Mouse (Mus musculus): ENCODE measurements around the gene Eif1b. TPM values are rescaled to one million over a fixed set of nuclear protein-coding genes. Genes with fewer than 3 reads are reported as not detected.

Eif1b gene
- polyA plus RNA-seq (2012; rRNA removed): 61.3 and 68.7 TPM in 2 replicates

DNA sequence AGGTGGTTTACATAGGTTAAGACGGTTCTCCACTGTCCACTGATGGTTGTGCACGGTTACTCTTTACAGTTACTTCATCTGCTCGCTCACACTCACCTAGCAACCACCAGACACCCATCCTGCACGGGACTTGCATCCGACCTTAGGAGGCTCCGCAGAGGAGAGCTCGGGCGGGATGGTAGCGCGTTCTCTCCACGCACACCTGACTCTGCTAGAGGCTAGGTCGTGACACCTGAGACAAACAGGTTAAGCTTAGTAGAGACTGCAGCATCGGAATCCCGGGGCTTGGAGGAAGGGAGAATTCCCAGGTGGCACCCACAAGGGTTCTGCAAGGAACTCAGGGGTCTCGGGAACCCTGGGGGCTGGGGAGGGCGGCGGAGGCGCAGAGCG lies at the start of gene Eif1b:
Gene Eif1b (plus strand): TSS at position 223 of the 390 bp plus-strand sequence.
- DNase-seq (ENCODE audit: low spot score): no peak

DNA sequence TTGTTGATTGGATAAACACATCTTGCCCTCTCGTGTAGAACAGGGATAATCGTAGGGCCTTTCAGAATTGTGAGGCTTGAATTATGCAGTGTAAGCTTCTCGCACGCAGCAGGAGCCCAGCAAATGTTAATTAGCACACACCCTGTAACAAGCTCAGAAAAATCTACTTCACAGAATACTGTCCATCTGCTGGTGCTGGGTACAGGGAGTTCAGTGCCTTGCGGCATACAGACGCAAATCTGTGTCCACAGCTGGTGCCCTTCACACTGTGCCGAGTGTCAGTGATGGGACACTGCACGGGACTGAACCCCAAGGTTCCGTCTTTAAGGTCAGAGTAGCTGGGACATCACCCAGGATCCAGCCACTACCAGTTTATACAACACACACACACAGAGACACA lies 47.4 kb upstream of the Eif1b start:
- no peak for DNase-seq (ENCODE audit: low spot score)

DNA sequence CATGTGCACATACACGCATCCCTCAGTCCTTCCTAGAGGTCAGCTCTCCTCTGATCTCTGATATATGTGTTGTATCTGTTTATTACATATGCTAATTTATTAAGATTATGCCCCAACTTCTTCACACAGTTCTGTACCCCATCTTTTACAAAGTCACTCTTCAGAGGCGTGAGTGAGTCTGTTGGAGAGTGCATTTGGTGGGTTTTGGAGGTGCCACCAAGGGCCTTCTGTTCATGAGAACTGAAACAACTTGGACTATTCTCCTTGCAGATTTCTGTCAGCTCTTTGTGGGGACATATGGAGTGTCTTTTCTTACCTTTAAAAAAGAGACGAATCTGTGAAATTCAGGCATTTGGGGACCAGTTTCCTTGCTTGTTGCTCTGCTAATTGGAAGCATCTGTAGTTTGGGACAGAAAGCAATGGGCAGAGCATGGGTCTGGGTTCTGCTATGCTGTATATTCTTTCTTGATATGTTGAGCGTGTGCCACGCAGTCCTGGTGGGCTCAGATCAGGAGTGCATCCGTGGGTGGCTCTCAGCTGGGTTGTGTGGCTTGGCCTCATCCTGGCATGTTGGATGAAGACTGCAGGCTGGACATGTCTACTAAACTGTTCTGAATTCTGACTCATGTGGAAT lies 42.2 kb upstream of the Eif1b start:
- no peak for DNase-seq (ENCODE audit: low spot score)

DNA sequence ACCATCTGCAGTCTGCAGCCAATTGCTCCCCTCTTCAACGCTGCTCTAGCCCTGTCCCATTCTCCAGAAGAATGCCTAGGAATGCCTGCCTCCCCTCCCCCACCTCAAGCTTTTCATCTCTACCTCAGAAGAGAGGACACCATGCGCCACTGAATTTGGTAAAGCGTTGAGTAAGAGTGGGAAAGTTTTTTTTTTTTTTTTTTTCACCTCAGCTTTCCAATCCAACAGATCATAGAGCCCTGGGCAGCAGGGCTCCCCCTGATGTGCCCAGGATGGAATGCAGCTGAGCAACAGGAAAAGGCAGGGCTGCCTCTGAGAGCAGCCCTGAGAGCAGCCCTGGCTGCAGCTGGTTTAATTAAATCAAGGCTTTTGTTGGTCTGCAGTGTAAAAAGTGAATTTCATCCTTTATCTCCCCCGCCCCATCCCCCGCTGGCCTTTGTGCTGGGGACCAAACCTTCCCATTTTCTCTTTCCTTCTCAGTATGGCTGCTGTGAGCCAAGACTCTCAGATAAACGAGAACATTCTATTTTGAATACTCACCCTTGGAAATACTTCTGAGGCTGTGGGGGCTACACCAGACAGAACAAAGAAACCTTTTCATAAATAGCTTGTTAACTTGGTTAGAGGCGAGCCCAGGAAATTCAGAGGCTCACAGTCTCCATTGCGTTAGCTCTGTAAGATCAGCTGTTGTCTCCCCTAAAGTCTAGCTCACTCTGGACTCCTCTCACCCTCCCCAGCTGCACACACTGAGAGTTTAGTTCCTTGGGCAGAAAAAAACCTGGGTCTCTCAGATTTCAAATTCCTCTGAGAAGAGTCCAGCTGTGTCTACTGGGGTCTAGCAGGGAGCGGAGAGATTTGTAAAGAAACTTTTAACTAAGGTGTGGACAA lies 36.0 kb upstream of the Eif1b start:
- DNase-seq (ENCODE audit: low spot score): no peak

DNA sequence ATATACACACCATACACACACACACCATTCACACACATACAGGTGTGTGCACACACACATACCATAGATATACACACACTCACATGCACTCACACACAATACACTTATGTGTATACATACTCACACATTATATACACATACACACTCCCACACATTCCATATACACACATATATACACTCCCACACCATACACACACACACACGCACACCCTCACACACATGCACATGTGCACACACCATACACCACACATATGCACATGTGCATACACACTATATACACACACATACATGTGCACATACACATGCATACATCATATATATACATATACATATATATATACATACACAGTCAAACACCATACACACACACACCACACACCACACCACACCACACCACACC lies 21.6 kb upstream of the Eif1b start:
- no peak for DNase-seq (ENCODE audit: low spot score)

GRCm38 (mm10) chr9:120481644-120482043 lies 10.4 kb upstream of the Eif1b start:
- no peak for DNase-seq (ENCODE audit: low spot score)

DNA sequence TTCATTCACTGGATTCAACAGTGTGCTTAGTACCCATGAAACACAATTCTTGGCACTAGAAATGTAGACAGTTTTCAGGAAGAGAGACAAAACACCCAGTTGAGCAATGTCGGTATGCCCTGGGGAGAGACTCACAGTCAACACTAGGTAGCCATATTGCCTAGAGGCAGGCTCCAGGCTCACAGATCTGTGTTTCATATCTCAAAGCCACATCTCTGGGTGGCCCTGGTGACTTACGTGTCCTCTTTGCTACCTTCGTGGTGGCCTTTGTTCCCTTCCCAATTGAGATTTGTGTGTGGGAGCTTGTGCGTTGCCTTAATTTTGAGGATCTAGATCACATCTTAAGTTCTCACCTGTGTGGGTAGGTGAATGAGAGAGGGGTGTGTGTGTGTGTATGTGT lies 9.7 kb upstream of the Eif1b start:
- no peak for DNase-seq (ENCODE audit: low spot score)

- no peak for DNase-seq (ENCODE audit: low spot score)
Observed at GRCm38 (mm10) chr9:120483101-120483500, 8.9 kb upstream of the Eif1b start.

DNA sequence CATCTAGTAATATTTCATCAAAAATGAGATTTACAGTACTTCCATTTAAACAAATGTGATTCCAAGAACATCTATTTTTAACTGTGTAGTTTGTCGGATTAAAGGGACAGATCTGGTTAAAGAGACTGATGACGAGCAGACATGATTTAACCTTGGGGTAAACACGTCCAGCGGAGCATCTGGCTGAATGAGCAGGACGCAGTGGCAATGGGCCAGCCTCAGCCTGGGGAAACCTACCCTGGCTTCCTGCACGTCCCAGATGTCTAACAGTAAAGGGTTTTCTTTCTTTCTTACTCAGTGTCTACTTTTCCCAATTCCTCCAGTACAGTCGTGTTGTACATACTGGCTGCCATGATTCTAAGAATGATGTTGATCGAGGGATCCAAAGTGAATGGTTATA lies 5.0 kb upstream of the Eif1b start:
- DNase-seq (ENCODE audit: low spot score): no peak

GRCm38 (mm10) chr9:120491509-120491908 lies 523 bp upstream of the Eif1b start:
- no peak for DNase-seq (ENCODE audit: low spot score)

DNA sequence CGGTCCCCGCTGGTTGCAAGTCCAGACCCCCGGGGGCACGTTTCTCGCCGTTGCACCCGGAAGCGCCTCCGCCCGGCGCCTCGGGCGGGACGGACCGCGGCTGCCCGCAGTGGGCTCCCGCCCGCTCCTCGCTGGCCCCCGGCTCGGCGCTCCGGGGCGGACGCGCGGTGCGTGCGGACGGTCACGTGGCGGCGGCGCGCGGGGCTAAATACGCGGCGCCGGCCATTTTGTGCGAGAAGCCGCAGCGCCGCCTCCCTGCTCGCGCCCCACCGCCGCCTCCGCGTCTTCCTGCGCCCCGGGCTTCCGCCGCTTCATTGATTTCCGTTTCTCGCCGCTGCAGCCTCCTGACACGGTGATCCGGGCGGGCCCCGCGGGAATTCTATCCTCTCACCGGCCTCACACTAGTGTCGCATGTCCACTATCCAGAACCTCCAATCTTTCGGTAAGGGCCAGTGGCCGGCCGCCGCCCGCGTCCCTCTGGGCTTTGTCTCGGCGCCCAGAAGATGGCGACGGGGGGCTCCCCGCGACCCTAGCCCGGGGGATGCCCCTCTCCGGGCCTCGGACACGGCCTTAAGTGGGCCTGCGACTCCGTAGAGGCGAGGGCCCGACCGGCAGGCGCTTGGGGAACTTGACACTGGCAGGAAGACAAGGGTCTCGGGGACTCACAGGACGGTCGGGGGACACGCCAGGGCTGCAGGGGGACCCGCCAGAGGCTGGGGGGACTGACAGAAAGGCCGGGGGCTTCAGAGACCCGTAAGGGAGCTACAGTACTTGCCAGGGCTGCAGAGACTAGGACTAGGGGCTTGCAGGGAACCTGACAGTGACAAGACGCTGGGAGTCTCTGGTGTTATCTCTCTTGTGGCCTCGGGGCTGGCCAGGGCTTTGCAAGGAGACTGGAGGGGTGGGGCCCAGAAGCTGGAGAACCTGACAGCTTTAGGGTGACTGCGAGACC lies 644 bp downstream of the Eif1b start:
- DNase-seq (ENCODE audit: low spot score): peak; percentile 72

GRCm38 (mm10) chr9:120493781-120494180 lies 1.7 kb downstream of the Eif1b start:
- no peak for DNase-seq (ENCODE audit: low spot score)

DNA sequence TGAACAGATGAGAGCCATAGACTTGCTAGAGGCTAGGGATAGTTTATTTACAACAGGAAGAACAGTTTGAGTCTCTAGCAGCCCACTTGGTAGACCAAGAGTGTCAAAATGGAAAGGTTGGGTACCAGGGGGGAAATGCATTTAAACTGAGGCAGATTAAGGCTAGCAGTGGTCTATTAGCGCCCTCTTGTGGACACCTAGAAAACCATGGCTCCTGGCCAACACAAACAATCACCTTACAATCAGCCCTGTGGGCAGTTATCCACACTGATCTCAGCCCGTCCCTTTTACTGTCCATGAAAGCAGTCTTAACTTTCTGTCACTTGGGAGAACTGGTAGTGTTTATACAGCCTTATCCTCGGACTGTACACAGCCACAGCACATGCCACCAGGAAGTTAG lies 4.7 kb downstream of the Eif1b start:
- DNase-seq (ENCODE audit: low spot score): peak; percentile 27

DNA sequence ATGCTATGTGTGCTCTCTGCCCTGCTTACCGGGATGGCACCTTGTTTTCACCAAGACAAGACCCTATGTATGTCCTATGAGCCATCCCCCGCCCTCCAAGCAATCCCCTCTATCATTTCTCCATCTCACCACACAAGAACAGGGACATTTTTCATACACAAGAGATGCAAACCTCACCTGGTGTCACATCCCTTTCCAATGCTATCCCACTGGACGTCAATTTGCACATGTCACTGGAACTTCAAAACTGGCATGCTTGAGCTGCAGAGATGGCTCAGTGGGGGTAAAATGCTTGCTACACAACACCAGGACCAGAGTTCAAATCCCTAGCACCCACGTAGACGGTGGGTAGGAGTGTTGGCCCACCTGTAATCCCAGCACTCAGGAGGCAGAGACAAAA lies 6.0 kb downstream of the Eif1b start:
- no peak for DNase-seq (ENCODE audit: low spot score)

GRCm38 (mm10) chr9:120501191-120501902 lies 9.3 kb downstream of the Eif1b start:
- no peak for DNase-seq (ENCODE audit: low spot score)

DNA sequence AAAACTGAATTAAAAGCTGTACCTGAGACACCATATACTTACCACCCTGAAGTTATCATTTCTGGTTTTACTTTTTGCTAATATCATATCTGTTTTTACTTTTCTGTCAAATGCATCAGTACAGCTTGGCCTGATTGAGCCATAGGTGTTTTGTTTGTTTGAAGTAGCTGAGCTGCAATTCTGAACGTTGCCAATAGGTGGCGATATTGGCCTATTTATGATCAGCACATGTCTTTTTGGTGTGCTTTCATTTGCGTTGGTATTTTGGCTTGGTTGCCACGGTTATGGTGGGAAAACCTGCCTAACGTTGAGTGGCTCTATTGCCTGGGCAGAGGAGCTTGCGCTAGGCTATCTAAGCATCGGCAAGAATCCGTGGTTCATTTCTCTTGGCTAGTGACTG lies 10.0 kb downstream of the Eif1b start:
- peak; percentile 34 for DNase-seq (ENCODE audit: low spot score)

DNA sequence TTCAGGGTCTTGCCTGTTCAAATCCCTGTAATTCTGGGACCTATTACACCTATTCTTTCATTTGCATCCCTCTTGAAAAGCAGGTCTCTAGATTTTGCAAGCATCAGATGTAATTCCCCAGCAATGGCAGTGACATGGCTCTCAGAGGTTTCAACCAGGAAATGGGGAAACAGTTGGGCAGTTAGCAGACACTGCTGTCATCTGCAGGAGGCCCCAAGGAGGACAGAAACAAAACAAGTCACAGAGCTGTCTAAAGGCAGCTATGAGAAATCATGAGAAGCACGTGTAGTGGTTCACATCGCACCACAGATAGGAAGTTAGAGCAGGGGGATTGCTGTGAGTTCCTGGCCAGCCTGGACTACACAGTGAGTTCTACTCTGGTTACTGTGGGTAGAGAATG lies 12.4 kb downstream of the Eif1b start:
- DNase-seq (ENCODE audit: low spot score): no peak

DNA sequence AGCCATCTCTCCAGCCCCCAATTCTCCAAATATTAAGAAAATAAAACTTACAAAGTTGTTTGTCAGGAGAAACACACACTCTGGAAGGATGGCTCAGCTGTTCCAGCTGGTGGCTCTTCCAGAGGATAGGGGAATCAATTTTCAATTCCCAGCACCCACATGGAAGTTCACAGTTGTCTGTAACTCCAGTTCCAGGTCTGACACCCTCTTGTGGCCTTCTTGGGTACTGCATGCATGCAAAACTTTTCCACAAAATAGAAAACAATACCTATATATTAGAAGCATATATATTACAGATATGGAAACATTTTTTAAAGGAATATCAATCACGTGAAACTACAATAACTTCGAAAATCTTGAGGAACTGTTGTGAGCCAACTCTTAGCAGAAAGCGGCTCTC lies 19.7 kb downstream of the Eif1b start:
- DNase-seq (ENCODE audit: low spot score): no peak

- no peak for DNase-seq (ENCODE audit: low spot score)
Observed at GRCm38 (mm10) chr9:120516720-120517119, 24.7 kb downstream of the Eif1b start.

DNA sequence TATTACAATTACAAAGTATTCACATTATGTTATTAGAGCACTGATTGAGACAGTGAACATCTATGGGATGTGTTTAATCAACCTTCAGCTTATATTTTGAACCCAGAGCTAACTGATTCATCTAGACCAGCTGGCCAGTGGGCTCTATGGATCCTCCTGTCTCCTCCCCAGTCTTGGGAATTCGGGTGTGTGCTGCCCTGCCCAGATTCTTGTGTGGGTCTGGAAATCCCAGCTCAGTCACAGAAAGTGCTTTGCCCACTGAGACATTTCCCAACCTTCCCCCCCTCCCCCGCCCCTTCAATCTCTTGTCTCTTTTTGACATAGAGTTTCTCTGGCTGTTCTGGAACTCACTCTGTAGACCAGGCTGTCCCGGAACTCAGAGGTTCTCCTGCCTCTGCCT lies 26.9 kb downstream of the Eif1b start:
- DNase-seq (ENCODE audit: low spot score): no peak

DNA sequence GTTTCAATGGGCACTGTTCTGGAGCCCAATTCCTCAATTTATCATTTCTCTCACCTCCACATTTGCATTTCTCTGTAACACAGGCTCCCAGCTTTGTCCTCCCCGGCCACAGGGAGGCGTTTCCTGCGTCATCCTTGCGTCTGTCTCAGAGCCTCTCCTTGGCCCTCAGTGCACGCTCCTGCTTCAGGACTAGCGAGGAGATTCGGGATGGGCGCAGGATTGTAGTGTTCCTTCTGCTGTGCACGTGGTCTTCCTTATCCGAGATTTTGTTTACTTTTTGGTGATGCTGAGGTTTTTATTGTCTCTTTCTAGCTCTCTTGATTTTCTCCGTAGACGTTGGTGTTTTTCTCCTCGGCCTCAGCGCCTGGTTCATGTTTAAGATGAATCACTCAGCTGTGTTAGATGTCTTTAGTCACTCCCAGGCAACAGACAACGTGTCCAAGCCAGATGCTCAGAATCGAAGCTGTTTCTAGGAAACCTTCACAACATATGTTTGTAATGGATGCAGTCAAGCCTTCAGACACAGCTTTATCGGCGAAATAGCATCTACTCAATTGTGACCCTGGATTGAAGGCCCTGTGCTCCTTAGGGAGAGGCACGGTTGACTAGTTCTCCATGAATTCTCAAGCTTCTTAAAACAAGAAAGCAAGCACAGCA lies 27.6 kb downstream of the Eif1b start:
- no peak for DNase-seq (ENCODE audit: low spot score)

Data from urinary bladder, adult 2 months (tissue).